Mouse (Mus musculus) CH12.LX (cell line): ENCODE measurements at regions not wholly inside any gene's neighbourhood (a gene's known extent, or its start where the extent isn't known, plus 50 kb on each side); places are given as distances from the start of the nearest gene placed in this dataset.

Experiments
- DNase-seq: peaks from one replicate; pipeline ENCODE4 v3.0.0-alpha.2; 2013; ENCODE audit errors: extremely low read depth
- H3K27ac ChIP-seq: 2 replicates; pipeline ENCODE4 v1.5.1; 2012; ENCODE audit warnings: low read depth, mild to moderate bottlenecking, control low read depth, moderate library complexity; ENCODE audit not compliant: insufficient read depth
- H3K27me3 ChIP-seq: replicated peaks from 2 replicates; pipeline ENCODE3; 2012; ENCODE audit warnings: inconsistent platforms
- H3K36me3 ChIP-seq, 2 experiments: replicated peaks in 1 of 2; 2 replicates each; pipeline versions ENCODE3 to v1.6.1; 2012; ENCODE audit warnings: inconsistent platforms in 1 of 2, low read length in 1 of 2, mild to moderate bottlenecking in 1 of 2, mixed read lengths in 1 of 2, moderate library complexity in 1 of 2; ENCODE audit not compliant: control insufficient read depth in 1 of 2, insufficient read depth in 1 of 2
- H3K4me1 ChIP-seq, 2 experiments: 2 replicates each; pipeline ENCODE4 v1.6.1; 2012; ENCODE audit warnings: inconsistent platforms in 1 of 2, moderate library complexity in 1 of 2; ENCODE audit not compliant: insufficient read depth in 2 of 2, control insufficient read depth in 1 of 2
- H3K4me2 ChIP-seq: 2 replicates; pipeline ENCODE4 v1.6.1; 2012; ENCODE audit warnings: low read depth, mild to moderate bottlenecking, control low read depth; ENCODE audit not compliant: poor library complexity, insufficient read depth, severe bottlenecking
- H3K4me3 ChIP-seq, 3 experiments: fragments of 150-350 bp in 1 of 3; sonication (generic) in 1 of 3; replicated peaks in 1 of 3; 2 replicates each; pipeline versions ENCODE3 to v1.5.1; 2011 to 2012; ENCODE audit warnings: low read depth in 2 of 3, low read length in 2 of 3, mild to moderate bottlenecking in 2 of 3, moderate library complexity in 2 of 3, control low read depth in 1 of 3, improper control_type of control experiment in 1 of 3, inconsistent platforms in 1 of 3, mixed read lengths in 1 of 3; ENCODE audit not compliant: poor library complexity in 1 of 3
- H3K79me2 ChIP-seq: replicated peaks from 2 replicates; pipeline ENCODE4 v1.6.1; 2012; ENCODE audit warnings: mild to moderate bottlenecking, moderate library complexity; ENCODE audit not compliant: control insufficient read depth, poor library complexity, insufficient read depth, severe bottlenecking; ENCODE audit errors: extremely low read depth
- H3K9ac ChIP-seq: 2 replicates; pipeline ENCODE4 v1.6.1; 2012; ENCODE audit warnings: low read depth, mild to moderate bottlenecking, control low read depth, moderate library complexity; ENCODE audit not compliant: insufficient read depth
- H3K9me3 ChIP-seq: replicated peaks from 2 replicates; pipeline ENCODE3; 2012; ENCODE audit warnings: low read length, inconsistent platforms, mixed read lengths
- CTCF ChIP-seq, 2 experiments: IDR thresholded peaks in 1 of 2; conservative IDR thresholded peaks in 1 of 2; 2 replicates each; pipeline ENCODE4 v1.5.1; 2011 to 2012; ENCODE audit warnings: low read depth in 2 of 2, low read length in 2 of 2, improper control_type of control experiment in 1 of 2, inconsistent platforms in 1 of 2, mild to moderate bottlenecking in 1 of 2, moderate library complexity in 1 of 2
- EP300 ChIP-seq: IDR thresholded peaks from 2 replicates; pipeline ENCODE4 v1.6.1; 2011; ENCODE audit warnings: low read length, improper control_type of control experiment
- ETS1 ChIP-seq: conservative IDR thresholded peaks from 2 replicates; pipeline ENCODE4 v1.6.1; 2012; ENCODE audit warnings: low read depth, mild to moderate bottlenecking, inconsistent platforms, low read length, improper control_type of control experiment, moderate library complexity
- GABPA ChIP-seq: IDR thresholded peaks from 2 replicates; pipeline ENCODE4 v1.6.1; 2012; ENCODE audit warnings: low read depth, low read length, improper control_type of control experiment, inconsistent platforms; ENCODE audit not compliant: insufficient replicate concordance
- HCFC1 ChIP-seq: IDR thresholded peaks from 2 replicates; pipeline ENCODE4 v1.6.1; 2012; ENCODE audit warnings: low read depth, mild to moderate bottlenecking, inconsistent platforms, low read length, improper control_type of control experiment
- IRF4 ChIP-seq: IDR thresholded peaks from 2 replicates; pipeline ENCODE4 v1.6.1; 2014; ENCODE audit warnings: low read depth, mild to moderate bottlenecking, inconsistent platforms, low read length, improper control_type of control experiment
- JUN ChIP-seq: IDR thresholded peaks from 2 replicates; pipeline ENCODE4 v1.6.1; 2011; ENCODE audit warnings: low read depth, mild to moderate bottlenecking, low read length, improper control_type of control experiment, moderate library complexity; ENCODE audit not compliant: insufficient read depth
- KAT2A ChIP-seq: IDR thresholded peaks from 2 replicates; pipeline ENCODE4 v1.6.1; 2012; ENCODE audit warnings: low read length, improper control_type of control experiment, inconsistent platforms; ENCODE audit not compliant: insufficient replicate concordance
- MAFK ChIP-seq: IDR thresholded peaks from 2 replicates; pipeline ENCODE4 v1.6.1; 2011; ENCODE audit warnings: low read length, improper control_type of control experiment; ENCODE audit not compliant: insufficient replicate concordance
- MAZ ChIP-seq: IDR thresholded peaks from 2 replicates; pipeline ENCODE4 v1.6.1; 2012; ENCODE audit warnings: low read depth, mild to moderate bottlenecking, inconsistent platforms, low read length, improper control_type of control experiment, moderate library complexity
- MEF2A ChIP-seq: IDR thresholded peaks from 2 replicates; pipeline ENCODE4 v1.6.1; 2014; ENCODE audit warnings: low read depth, mild to moderate bottlenecking, inconsistent platforms, low read length, improper control_type of control experiment, borderline replicate concordance
- MXI1 ChIP-seq: IDR thresholded peaks from 2 replicates; pipeline ENCODE4 v1.6.1; 2011; ENCODE audit warnings: mild to moderate bottlenecking, low read depth, low read length, improper control_type of control experiment
- NRF1 ChIP-seq: IDR thresholded peaks from 2 replicates; pipeline ENCODE4 v1.6.1; 2014; ENCODE audit warnings: low read depth, mild to moderate bottlenecking, inconsistent platforms, low read length, improper control_type of control experiment, moderate library complexity
- POLR2AphosphoS2 ChIP-seq: IDR thresholded peaks from 2 replicates; pipeline ENCODE4 v1.6.1; 2011; ENCODE audit warnings: low read depth, low read length, improper control_type of control experiment
- RAD21 ChIP-seq: IDR thresholded peaks from 2 replicates; pipeline ENCODE4 v1.6.1; 2011; ENCODE audit warnings: low read depth, mild to moderate bottlenecking, low read length, improper control_type of control experiment, moderate library complexity
- SMC3 ChIP-seq: IDR thresholded peaks from 2 replicates; pipeline ENCODE4 v1.6.1; 2011; ENCODE audit warnings: low read depth, low read length, improper control_type of control experiment
- TCF12 ChIP-seq: IDR thresholded peaks from 2 replicates; pipeline ENCODE4 v1.6.1; 2014; ENCODE audit warnings: low read depth, mild to moderate bottlenecking, inconsistent platforms, low read length, improper control_type of control experiment
- UBTF ChIP-seq: IDR thresholded peaks from 2 replicates; pipeline ENCODE4 v1.6.1; 2012; ENCODE audit warnings: low read depth, mild to moderate bottlenecking, inconsistent platforms, low read length, improper control_type of control experiment, moderate library complexity
- ZC3H11A ChIP-seq: IDR thresholded peaks from 2 replicates; pipeline ENCODE4 v1.6.1; 2012; ENCODE audit warnings: low read depth, mild to moderate bottlenecking, inconsistent platforms, low read length, improper control_type of control experiment
- ZNF384 ChIP-seq: IDR thresholded peaks from 2 replicates; pipeline ENCODE4 v1.6.1; 2012; ENCODE audit warnings: low read depth, low read length, improper control_type of control experiment, inconsistent platforms
- dilution Hi-C: fragments of 300-500 bp; cut with MboI; formaldehyde crosslinking; loops from 2 replicates; pipeline ENCODE4 v1.14.3; 2020; ENCODE audit warnings: low sequenced_read_pairs; ENCODE audit not compliant: extremely low pct_unique_long_range_greater_than_20kb, extremely low pct_ligation_motif_present
- in situ Hi-C: fragments of 300-500 bp; cut with MboI; formaldehyde crosslinking; loops from 3 replicates; pipeline ENCODE4 v1.14.3; 2019; ENCODE audit warnings: low sequenced_read_pairs, low pct_ligation_motif_present, low pct_unique_long_range_greater_than_20kb, mixed read lengths

- Histone ChIP-seq H3K79me2 (no peaks in the 10 kb centered on the region), H3K4me2 (no peak overlapping the region), H3K9me3 (peaks cover 52% of the 10 kb centered on the region), H3K27me3 (no peaks in the 10 kb centered on the region), H3K4me3 (no peak overlapping the region), H3K27ac (no peak overlapping the region), H3K36me3 (no peaks in the 10 kb centered on the region), H3K4me1 (no peaks in the 10 kb centered on the region), H3K9ac (no peak overlapping the region)
- no peak for TF ChIP-seq JUN
- TF ChIP-seq UBTF = no peak
- TF ChIP-seq NRF1 = no peak
- TF ChIP-seq KAT2A = no peak
- no peak for TF ChIP-seq MEF2A
- dilution Hi-C loops (no loop called here), in situ Hi-C loops (no loop called here)
- no peak for DNase-seq
These were observed 79.9 kb downstream of the Samt1 start for GRCm38 (mm10) chrX:153932586-153932985.

GRCm38 (mm10) chrX:153936111-153936510, 76.3 kb downstream of the Samt1 start:
- Histone ChIP-seq H3K79me2 (no peaks in the 10 kb centered on the region), H3K4me2 (no peak overlapping the region), H3K27ac (no peak overlapping the region), H3K4me1 (no peaks in the 10 kb centered on the region), H3K9ac (no peak overlapping the region)
- no peak for TF ChIP-seq ZNF384
- TF ChIP-seq JUN = no peak
- TF ChIP-seq UBTF = no peak
- no peak for TF ChIP-seq KAT2A
- TF ChIP-seq ZC3H11A = no peak
- no peak for TF ChIP-seq ETS1
- no peak for TF ChIP-seq GABPA
- TF ChIP-seq HCFC1 = no peak
- TF ChIP-seq, all 38 proteins: peak for 0
- peaks cover 57% of the 10 kb centered on the region for H3K9me3 ChIP-seq
- H3K4me3 ChIP-seq = no peak overlapping the region
- in situ Hi-C loops = no loop called here
- H3K36me3 ChIP-seq = no peaks in the 10 kb centered on the region
- no peaks in the 10 kb centered on the region for H3K27me3 ChIP-seq
- DNase-seq = no peak
- dilution Hi-C loops = no loop called here

- DNase-seq = no peak
- in situ Hi-C loops = no loop called here
- H3K27me3 ChIP-seq = no peaks in the 10 kb centered on the region
These were observed 75.1 kb downstream of the Samt1 start for GRCm38 (mm10) chrX:153937346-153937745.

More at GRCm38 (mm10) chrX:153937346-153937745, 75.1 kb downstream of the Samt1 start:
- peaks cover 46% of the 10 kb centered on the region for H3K9me3 ChIP-seq
- no peaks in the 10 kb centered on the region for H3K36me3 ChIP-seq
- H3K4me2 ChIP-seq = no peak overlapping the region
- dilution Hi-C loops = no loop called here
- H3K4me1 ChIP-seq = no peaks in the 10 kb centered on the region
- no peak overlapping the region for H3K9ac ChIP-seq
- H3K79me2 ChIP-seq = no peaks in the 10 kb centered on the region
- TF ChIP-seq CTCF (conservative IDR thresholded peaks at IDR 0.05 in 1 of 2, IDR thresholded peaks at IDR 0.05 in 1 of 2; ENCODE audit: low read depth in 2 of 2, low read length in 2 of 2) = no peak
- no peak for TF ChIP-seq MAFK
- TF ChIP-seq POLR2AphosphoS2 = no peak
- TF ChIP-seq MEF2A = no peak
- no peak for TF ChIP-seq RAD21
- TF ChIP-seq KAT2A = no peak
- TF ChIP-seq TCF12 = no peak
- no peak for TF ChIP-seq MXI1
- no peak for TF ChIP-seq SMC3
- no peak for TF ChIP-seq IRF4
- no peak for TF ChIP-seq ETS1
- TF ChIP-seq MAZ = no peak
- TF ChIP-seq EP300 = no peak
- H3K27ac ChIP-seq = no peak overlapping the region
- H3K4me3 ChIP-seq = no peak overlapping the region
